Mouse (Mus musculus) regulatory T cell (primary cell): ENCODE measurements around the gene Bud31.
"Not testable (repeated sequence)": the region's sequence is repeated elsewhere in the genome, so short reads cannot be mapped to it uniquely, and the experiment has no call there.

Experiments
- in situ Hi-C: fragments of 300-600 bp; cut with MboI, MseI; formaldehyde crosslinking; loops from one replicate; pipeline ENCODE4 v1.15.1; 2025; ENCODE audit warnings: high pct_unique_total_duplicates

Bud31 gene

GRCm38 (mm10) chr5:145139571-145140519 is at the start of gene Bud31, which contains the start of gene Pdap1:
TSS of gene Bud31 (plus strand) at chr5:145140362.
TSS of gene Pdap1 (minus strand) at chr5:145140238.
- in situ Hi-C loops = no loop called here

DNA sequence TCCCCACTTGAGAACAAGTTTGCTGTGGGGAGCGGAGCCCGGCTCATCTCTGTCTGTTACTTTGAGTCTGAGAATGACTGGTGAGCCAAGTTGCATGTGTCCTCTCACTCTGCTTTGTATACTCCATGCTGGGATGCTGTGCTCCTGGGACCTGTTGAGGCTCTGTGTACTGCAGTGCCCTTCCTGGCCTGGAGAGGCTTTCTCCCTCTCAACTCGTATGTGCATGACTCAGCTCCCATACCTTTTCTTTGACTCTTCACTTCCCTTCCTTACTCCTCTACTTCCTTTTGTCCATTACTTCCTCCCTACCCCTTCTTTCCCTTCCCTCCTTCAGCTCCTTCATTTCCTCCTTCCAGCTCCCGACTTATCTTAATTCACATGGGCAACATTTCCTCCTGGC is 44.0 kb upstream of the Bud31 start:
- in situ Hi-C loops = loop anchor here (10.0 kb wide), 2 partner anchors 311 to 1591 kb away; no protein-coding TSS in a partner anchor

GRCm38 (mm10) chr5:145098340-145098821 is 41.8 kb upstream of the Bud31 start:
- in situ Hi-C loops = loop anchor here (10.0 kb wide), 2 partner anchors 314 to 1594 kb away; no protein-coding TSS in a partner anchor

DNA sequence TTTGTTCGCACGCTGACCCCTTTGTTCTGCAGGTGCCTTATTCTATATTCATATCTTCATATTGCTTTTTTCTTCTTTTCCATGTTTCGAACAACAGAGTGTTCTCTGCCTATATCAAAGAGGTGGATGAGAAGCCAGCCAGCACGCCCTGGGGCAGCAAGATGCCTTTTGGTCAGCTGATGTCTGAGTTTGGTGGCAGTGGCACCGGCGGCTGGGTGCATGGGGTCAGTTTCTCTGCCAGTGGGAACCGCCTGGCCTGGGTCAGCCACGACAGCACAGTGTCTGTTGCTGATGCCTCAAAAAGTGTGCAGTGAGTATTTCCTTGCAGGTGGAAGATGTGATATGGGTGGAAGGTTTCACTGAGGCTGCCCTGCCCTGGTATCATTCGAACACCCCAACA is 39.2 kb upstream of the Bud31 start:
- in situ Hi-C loops = no loop called here

GRCm38 (mm10) chr5:145101451-145101850 is 38.7 kb upstream of the Bud31 start:
- in situ Hi-C loops = not testable (repeated sequence)

- in situ Hi-C loops = no loop called here
Measured at GRCm38 (mm10) chr5:145102706-145103105, 37.5 kb upstream of the Bud31 start.

DNA sequence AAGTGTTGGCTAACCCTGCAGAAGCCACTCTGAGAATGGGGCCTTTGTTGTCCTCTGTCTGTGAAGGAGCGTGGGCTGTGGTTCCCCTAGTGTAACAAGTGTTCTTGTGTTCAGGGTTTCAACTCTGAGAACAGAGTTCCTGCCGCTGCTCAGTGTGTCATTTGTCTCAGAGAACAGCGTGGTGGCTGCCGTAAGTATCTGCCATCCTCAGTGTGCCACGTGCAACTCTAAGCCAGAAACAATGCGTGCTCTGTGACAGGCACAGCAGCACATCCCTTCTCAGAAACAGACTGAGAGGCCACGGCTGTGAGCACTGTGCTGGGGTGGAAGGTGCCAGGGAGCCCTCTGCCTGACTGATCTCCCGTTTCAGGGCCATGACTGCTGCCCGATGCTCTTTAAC is 35.8 kb upstream of the Bud31 start:
- in situ Hi-C loops = no loop called here

DNA sequence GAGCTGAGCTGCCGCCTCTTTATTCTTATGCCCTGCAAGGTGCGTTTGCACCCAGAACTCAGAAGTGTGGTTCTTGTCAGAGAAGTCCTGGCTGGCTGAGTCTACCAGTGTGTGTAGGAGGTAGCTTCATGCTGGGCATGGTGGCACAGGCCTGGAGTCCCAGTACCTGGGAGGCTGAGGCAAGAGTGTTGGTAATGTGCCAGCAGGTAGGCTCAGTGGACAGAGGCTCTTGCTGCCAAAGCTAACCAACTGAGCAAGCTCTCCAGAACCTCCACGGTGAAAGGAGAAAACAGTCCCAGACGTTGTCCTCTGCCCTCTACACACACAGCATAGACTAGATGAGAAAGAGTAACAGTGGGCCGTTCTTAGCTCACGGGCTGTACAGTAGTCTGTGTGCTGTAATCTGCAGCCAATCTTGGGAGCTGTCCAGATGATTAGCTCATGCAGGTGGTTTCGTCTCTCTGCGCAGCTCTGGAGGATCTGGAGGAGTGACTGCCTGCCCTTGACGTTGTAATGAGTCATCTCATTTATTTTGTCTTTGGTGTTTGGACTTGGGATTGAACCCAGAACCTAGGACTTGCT is 34.4 kb upstream of the Bud31 start:
- in situ Hi-C loops = no loop called here

GRCm38 (mm10) chr5:145110401-145110800 is 29.8 kb upstream of the Bud31 start:
- in situ Hi-C loops = no loop called here

- in situ Hi-C loops = no loop called here
Measured at GRCm38 (mm10) chr5:145112566-145112965, 27.6 kb upstream of the Bud31 start.

GRCm38 (mm10) chr5:145113416-145113815 is 26.7 kb upstream of the Bud31 start:
- in situ Hi-C loops = no loop called here

GRCm38 (mm10) chr5:145114071-145114605 is 26.0 kb upstream of the Bud31 start, which contains the start of gene Arpc1b:
TSS of gene Arpc1b (plus strand) at chr5:145114215.
- in situ Hi-C loops = no loop called here

GRCm38 (mm10) chr5:145114606-145115473 is 25.3 kb upstream of the Bud31 start:
- in situ Hi-C loops = no loop called here

GRCm38 (mm10) chr5:145115736-145116135 is 24.4 kb upstream of the Bud31 start:
- in situ Hi-C loops = no loop called here

- in situ Hi-C loops = no loop called here
Measured at GRCm38 (mm10) chr5:145116316-145116715, 23.8 kb upstream of the Bud31 start.

DNA sequence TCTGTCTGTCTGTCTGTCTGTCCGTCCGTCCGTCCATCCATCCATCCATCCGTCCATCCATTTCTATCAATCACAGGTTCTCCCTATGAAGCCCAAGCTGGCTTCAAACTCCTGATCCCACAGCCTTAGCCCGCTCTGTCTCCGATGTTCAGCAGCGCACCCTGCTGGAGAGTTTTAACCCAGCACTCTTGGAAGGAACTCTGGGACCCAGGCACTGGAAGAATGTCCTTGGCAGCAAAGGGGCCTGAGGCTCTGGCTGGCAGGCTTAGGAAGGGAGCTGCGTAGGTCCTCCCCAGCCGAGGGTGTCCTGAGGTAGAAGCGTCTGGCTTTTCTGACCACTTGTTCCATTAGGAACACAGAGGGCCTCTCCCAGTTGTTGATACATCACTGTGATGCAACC is 23.2 kb upstream of the Bud31 start:
- in situ Hi-C loops = no loop called here

DNA sequence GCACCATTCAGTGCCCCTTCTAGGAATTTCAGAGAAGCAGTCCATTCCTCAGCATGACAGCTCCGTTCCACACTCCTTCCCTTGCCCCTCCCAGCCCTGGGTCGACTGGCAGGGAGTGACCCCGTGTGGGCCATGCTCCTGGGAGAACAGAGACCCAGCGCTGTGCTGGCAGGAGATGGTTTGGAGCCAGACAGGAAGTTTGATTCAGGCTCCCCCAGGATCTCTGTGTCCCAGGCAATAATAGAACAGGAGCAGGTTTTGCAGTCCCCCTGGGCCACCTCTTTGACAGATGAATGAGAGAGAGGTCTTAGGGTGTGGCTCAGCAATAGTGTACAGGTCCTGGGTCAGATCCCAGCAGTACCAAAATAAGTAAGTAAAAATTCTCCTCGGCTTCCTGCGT is 22.2 kb upstream of the Bud31 start:
- in situ Hi-C loops = no loop called here

GRCm38 (mm10) chr5:145118461-145118860 is 21.7 kb upstream of the Bud31 start:
- in situ Hi-C loops = no loop called here

- in situ Hi-C loops = no loop called here
Measured at GRCm38 (mm10) chr5:145119385-145119784, 20.8 kb upstream of the Bud31 start.

DNA sequence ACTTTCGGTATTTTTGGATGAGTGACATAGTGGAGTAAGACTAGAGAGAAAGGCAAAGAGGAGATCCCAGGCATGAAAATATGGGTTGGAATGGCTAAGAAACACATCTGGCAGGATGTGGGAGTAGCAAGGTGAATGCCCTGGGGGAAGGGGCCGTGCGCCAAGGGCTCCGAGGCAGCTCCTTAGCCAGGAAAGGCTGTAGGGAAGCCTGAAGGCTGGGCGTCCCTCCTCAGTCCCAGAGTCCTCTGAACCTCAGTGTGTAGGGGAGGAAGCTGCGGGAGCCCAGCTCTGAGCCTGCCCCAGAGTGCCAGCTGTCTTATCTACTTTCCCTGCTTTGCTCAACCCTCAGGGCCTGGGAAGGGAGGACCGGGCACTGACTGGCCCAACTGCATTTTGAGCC is 19.2 kb upstream of the Bud31 start:
- in situ Hi-C loops = no loop called here

- in situ Hi-C loops = no loop called here
Measured at GRCm38 (mm10) chr5:145123396-145123795, 16.8 kb upstream of the Bud31 start.
